Mouse (Mus musculus) G1E (cell line): ENCODE results near the gene Nkain4.

Source experiments
- CTCF ChIP-seq: IDR thresholded peaks from 2 replicates; pipeline ENCODE4 v1.5.1; 2012; ENCODE audit warnings: low read depth, low read length, inconsistent platforms, mixed read lengths
- GATA1 ChIP-seq: IDR thresholded peaks from 2 replicates; pipeline ENCODE4 v1.6.1; 2012; ENCODE audit warnings: borderline replicate concordance, low read length, inconsistent platforms, mixed read lengths

- TF ChIP-seq CTCF: no peak
- no peak for TF ChIP-seq GATA1
These were observed 35.8 kb upstream of the Nkain4 start for GRCm38 (mm10) chr2:180990347-180990746.
